Mouse (Mus musculus) 416B (cell line): ENCODE results near the gene Acad8.
A peak's percentile ranks its signal among the peaks of the same experiment; 100 is the strongest.

ENCODE experiments used
- DNase-seq: peaks from one replicate; pipeline ENCODE4 v3.0.0; 2011; ENCODE audit warnings: low read depth

Acad8 gene

DNA sequence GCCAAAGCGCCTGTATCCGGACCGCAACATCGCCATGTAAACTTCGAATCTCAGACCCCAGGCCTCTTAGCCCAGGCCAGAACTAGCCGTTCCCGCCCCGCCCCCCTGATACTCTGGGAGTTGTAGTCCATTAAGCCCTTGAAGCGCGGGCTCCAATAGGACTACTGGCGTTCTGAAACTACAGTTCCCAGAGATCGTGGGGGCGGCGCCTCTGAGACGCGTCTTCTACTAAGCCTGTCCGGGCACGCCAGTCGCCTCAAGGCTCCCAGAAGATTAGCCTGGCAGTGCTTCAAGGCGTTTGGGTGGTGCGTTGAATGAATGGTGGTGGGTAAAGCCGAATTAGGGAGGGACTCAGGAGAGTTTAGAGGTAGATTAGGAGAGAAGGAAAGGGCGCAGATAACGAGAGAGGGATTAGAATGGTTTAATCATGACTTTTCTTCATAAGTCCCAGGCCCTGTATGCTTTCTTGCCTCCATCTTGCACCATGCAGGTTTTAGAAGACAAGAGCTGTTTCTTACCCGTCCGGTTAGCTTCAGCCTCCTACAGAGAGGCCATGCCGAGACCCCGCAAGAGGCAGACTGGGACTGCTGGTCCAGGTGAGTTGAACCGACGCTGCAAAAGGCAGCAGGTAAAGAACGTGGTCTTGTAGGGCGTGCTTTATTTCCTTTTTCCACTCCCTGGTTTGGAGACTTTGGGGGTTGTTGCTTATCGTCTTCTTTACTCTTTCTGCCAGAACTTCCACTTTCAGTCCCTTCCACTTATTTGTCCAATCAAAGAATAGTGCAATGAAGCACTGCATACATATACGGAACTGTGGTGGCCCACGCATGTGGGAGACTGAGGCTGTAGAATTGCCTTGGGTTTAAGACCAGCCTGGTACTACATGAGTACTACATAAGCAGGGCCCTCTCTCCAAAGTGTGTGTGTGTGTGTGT is at the start of gene Acad8, which contains the start of gene Thyn1:
Gene Acad8 (minus strand): TSS at position 106 of the 935 bp plus-strand sequence.
Gene Thyn1 (plus strand): TSS at position 250 of the 935 bp plus-strand sequence.
- DNase-seq, result peak; percentile 97

DNA sequence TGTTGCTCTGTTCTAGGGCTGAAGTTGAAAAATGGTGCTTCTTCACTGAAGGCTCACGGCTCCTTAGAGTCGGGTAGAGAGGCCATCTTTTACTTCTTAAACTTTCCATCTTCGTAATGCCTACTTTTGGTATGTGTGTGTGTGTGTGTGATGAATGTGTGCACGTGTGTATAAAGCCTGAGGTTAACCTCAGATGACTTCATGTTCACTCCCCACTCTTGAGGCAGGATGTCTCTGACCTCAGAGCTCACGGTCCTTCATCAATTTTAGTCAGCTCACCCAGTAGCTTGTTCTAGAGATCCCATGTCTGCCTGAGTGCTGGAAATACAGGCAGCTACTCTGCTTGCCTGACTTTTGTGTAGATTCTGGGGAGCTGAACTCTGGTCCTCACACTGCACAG is 44.5 kb upstream of the Acad8 start:
- peak; percentile 49 for DNase-seq

DNA sequence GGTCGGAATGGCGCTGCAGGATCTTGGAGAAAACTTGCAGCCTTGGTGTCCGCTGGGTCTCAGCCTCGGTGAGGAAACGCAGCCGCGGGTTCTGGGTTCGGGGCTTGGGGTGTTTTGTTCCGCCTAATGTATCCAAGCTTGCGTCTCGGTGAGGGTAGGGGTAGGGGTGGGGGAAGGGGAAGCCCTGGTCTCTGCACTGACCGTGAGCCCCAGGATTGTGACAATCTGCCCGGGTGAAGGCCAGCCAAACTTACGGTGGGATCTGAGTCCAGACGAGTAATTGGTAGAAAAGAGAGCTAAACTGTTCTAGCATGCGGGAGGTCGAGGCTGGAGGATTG is 31.4 kb upstream of the Acad8 start:
- DNase-seq, result no peak

DNA sequence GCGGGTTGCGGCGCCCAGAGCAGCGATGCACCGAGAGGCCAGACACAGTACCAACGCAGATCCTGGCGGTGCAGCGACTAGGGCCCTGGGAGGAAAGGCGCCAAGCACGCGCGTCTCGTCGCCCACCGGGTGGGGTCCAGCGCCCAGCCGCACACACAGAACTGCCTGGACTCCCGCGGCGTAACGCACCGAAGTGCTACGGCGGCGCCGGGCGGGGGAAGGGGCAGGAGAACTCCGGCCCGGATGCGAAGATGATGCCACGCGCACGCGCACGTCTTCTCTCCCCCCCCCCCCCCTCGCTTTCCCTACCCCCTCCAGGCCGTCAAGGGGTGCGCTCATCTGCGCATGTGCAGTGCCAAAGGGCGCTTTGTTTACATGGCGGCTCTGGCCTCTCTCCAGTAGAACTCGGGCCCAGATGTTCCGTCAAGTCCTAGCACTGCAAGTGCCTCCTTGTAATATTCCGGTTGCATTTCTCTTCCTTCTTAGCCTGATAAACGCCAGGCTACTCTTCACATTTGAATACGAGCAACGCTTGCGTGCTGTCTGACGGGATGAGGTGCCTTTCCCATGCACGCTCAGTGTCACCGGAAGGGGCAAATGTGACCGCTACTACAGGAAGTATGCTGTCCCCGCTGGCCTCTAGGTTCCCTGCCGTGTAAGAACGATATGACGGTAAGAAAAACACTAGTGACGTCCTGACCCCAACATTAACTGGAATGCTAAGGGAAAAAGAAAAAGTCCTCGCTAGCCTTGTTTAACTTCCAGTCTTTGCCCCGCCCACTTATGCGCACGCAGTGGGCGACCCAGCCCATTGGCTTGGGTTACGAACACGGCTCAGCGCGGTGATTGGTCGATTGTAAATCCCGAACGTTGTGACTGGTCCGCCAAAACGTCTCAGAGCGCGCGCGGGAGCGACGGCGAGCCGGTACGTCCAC is 30.7 kb upstream of the Acad8 start, which contains the start of the genes Vps26b and Ncapd3:
Gene Vps26b (minus strand): TSS at position 238 of the 935 bp plus-strand sequence.
Gene Ncapd3 (plus strand): TSS at position 348 of the 935 bp plus-strand sequence.
- peak; percentile 97 for DNase-seq

DNA sequence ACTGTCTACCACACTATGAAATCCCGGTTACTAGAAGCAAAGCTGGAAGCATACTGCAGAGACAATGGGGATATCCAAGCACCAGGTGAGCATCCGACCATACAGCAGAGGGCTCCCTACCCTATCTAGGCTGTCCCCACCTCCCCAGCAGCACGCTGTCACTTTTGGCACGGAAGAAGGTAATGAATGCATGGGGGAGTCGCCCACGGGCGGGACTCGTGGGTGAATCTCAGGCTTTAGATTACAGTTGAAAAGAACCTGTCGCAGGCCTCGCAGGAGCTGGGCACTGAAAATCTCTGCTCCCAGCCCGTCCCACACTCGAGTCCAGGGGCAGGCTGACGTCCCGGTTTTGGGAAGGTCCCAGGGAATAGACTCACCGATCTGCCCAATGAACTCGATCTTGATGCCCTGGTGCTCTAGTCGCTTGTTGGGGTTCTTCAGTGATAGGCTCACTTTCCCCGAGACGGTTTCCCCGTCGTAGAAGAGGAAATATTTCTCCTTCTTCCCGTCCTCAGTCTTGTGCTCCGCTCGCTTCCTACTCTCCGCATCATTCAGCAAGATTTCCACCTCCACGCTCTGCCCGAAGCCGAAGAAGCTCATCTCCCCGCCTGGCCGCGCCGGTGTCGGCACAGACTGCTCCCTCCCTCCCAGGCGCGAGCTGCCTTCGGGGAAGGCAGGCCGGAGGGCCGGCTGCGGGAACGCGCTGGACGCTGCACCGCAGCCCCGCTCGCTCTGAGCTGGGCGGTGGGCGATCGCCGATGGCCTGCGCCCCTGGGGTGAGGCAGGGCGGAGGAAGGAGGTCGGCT is 29.9 kb upstream of the Acad8 start:
- DNase-seq, result peak; percentile 37

DNA sequence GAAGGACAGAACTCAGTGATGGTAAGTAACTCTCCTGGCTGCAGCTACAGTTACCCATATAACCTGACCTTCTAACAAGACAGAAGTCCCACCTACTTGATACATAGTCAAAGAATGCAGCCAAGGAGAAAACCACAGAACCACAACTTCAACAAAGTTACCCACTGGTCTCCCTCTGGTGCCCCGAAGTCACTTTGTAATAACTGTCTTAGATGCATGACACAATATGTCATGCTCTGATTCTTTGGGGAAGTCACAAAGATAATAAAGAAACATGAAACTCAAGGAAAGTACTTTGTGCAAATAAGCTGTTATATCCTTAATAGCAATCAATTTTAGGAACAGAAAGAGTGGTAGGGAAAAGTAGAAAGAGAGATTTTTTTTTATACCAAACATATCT is 27.3 kb upstream of the Acad8 start:
- DNase-seq, result peak; percentile 85

- DNase-seq, result peak; percentile 77
Measured at GRCm38 (mm10) chr9:27023681-27024080, 24.3 kb upstream of the Acad8 start.

- DNase-seq, result no peak
Measured at GRCm38 (mm10) chr9:27018961-27019360, 19.6 kb upstream of the Acad8 start.

GRCm38 (mm10) chr9:27011572-27011971 is 12.2 kb upstream of the Acad8 start:
- no peak for DNase-seq

DNA sequence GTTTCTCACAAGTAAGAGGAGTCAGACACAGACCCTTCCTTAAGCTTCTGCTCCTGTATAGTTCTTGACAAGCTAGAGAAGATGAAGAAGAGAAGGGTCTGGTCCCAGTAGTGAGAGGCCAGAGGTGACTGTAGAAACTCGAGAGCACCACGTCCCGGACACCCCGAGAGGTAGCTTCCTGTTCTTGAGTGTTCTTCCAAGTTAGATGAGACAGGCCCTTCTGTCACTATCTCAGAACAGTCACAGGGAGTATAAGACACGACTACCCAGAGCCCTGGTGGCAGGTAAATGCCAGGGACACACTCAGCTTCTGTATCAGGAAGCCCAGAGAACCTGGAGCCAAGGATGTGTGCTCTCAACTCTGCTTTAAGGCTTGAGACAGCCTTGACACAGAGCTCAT is 9.9 kb upstream of the Acad8 start:
- no peak for DNase-seq

DNA sequence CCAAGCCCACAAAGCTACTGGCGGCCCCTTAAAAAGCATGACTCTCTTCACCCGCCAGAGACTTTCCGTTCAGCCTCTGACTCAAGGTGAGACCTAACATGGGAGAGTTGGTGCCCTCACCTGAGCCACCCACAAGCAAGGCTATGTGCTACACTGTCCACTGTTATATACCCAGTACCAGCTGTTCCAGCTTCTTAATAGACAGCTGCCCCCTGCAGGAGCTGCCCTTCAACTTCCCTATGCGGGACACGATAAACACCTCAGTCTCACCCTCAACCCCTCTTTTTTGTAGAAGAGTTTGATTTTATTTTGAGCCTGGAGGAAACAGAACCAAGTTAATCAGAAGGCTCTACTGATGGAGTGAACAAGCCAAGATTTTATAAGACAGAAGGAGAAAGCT is 7.5 kb upstream of the Acad8 start:
- DNase-seq, result no peak

- DNase-seq, result no peak
Measured at GRCm38 (mm10) chr9:27005933-27006332, 6.6 kb upstream of the Acad8 start.

DNA sequence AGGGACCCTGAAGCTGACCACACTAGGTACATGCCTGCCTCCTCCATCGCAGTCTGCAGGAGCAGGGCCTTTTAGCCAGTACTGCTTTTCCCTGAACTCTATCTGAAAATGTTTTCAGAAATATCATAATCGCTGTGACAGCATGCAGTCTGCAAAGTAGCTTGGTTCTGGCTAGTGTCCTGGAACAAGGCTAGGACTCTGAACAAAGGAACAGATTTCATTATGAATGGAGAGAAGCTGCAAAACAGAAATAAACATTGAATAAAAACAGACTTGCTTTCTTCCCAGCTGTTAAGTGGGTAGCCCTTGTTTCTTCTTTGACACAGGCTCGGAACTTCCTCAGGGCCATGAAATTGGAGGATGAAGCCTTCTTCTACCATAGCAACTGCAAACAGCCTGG is 5.9 kb upstream of the Acad8 start:
- DNase-seq, result no peak

DNA sequence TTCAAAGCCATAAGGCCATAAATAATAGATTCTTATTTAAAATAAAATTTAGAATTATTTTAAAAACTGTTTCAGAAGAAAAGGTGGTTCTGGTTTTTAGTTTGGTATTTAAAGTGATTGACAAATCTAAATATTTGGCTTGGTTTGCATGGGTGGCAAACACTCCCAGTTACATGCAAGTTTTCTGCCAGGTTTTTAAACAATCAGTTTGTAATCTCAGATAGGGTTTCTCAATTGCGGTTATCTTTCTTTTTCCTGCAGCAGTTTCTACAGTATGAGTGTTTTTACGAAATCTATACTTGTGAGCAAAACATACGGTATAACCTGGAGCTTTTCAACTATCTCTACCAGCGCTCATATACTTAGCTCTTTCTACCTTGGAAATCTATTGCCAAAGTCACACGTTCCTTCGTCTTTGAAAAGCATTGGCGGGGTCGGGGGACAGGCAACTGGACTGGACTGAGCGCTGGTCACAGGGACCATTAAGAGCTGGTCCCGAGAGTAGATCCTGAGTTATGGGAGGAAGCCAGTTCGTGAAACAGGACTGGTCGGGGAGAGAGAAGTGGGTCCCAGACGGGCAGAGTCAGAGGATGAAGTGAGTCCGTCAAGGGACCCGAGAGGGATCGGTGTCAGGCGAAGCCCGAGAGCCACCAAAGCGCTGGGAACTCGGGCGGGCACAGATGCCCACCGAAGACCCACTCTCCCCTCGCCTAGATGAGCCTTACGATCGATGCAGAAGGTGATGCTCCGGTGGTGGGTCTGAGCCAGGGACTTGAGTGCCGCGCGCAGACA is 501 bp downstream of the Acad8 start:
- DNase-seq, result peak; percentile 53

DNA sequence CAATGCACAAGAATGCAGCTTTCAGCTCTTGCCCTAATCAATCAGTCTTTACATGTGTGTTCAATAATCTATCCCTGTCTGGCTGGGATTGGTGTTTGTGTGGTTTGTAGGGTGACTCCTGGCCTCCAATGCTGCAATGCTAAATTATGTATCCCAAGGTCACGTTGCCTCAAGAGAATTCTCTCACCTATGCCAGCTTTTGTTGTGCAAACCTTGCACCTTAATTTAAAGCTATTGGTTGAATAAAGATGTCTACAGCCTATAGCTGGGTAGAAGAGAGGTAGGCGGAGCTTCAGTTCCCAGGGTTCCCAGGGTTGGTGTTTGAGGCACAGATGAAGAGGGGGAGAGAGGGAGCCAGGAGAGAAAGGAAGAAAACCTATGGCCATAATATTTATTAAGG is 1.9 kb downstream of the Acad8 start:
- no peak for DNase-seq

GRCm38 (mm10) chr9:26997062-26997461 is 2.3 kb downstream of the Acad8 start:
- DNase-seq, result peak; percentile 57

DNA sequence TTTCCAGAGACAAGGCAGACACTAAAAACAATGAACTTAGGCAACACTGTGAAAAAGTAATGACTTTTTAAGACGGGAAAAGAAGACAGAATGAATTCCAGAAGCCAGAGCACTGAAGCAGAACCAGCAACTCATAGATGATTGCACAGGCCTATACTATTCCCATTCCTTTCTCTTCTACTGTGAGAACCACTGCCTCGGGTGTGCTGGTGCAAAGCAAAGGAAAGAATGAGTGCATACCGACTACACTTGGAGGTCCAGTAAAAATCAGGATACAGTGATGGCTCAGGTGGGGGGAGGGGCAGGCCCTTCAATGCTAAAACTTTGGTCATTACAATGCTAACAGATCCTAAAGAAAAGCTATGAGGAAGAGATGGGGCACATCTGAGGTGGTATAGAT is 5.5 kb downstream of the Acad8 start:
- no peak for DNase-seq

DNA sequence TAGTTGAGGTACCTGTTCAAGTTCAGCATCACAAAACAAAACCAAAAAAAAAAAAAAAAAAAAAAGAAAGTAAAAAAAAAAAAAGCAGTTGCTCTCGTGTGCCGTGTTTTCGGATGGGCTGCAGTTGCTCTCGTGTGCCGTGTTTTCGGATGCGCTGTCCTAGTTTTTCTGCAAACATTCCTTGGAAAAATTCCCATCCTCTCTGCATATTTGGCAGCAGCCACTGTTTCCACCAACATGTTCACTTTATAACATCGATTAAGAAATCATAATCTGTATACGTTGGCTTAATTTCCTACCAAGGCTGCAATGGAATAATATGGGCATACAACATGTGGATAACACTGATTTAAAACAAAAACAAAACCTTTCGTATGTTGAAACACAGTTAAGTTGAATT is 6.2 kb downstream of the Acad8 start:
- no peak for DNase-seq

DNA sequence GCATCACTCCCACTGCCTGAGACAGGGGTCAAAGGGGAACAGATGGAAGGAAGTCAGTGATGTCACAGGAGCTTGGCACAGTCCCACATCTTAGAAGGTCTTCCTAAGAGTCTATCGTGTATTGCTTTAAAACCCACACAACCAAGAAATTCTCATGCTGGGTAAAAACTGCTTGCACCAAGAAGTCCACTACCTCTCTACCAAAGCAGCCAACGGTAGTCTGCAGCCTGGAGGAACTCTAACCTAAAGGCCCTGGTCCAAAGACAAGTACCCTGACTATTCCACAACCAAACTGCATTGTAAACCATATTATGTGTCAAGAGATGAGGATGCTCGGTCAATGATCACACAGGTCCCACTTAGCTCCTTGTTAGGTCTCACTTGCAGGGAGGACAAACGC is 9.2 kb downstream of the Acad8 start:
- DNase-seq, result no peak

DNA sequence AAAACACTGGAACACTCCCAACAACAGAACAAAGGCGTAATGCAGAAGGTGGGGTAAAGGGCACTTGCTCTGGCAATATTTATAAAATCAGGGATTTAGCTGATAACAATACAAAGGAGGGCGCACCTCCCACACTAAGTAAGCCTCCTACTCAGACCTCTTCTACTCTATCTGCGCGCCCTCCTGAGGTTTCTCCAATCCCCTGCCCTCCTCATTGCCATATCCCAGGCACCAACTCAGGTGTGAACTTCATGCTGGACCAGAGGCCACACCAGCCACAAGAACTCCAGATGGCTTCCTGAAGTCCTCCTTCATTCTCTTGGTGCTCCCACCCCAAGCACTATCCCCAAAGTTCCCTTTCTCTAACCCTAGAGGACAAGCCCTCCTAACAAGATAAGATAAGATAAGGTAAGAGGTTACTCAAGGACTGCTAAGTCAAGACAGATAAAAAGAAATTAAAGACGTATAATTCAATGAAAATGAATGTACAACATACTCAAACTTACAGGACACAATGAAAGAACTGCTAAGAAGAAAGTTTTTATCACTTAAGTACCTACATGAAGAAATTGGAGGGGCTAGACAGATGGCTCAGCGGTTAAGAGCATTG is 13.6 kb downstream of the Acad8 start:
- no peak for DNase-seq
